Mouse (Mus musculus) forebrain, embryonic 14.5 days (tissue): Measurements from ENCODE around the gene Bloc1s6. TPM values are rescaled to one million over a fixed set of nuclear protein-coding genes. Genes with fewer than 3 reads are reported as not detected.

Source experiments
- ATAC-seq: fragments of 200-750 bp; cut with Nextera tagmentation; 2 replicates; pipeline ENCODE4 v1.8.0; 2017; ENCODE audit warnings: mild to moderate bottlenecking, moderate library complexity
- DNase-seq: peaks from one replicate; pipeline ENCODE4 v3.0.0-alpha.2; 2015; ENCODE audit warnings: low spot score
- H3K27ac ChIP-seq: fragments of 300-500 bp; sonication (generic); 2 replicates; pipeline ENCODE4 v1.5.1; 2014; ENCODE audit warnings: low read depth, mild to moderate bottlenecking, control low read depth, low read length, moderate library complexity
- H3K27me3 ChIP-seq: fragments of 300-500 bp; sonication (generic); replicated peaks from 2 replicates; pipeline ENCODE4 v1.6.1; 2014; ENCODE audit warnings: low read length, control low read depth, mixed read lengths; ENCODE audit not compliant: control insufficient read depth, insufficient read depth
- H3K36me3 ChIP-seq: fragments of 300-500 bp; sonication (generic); 2 replicates; pipeline ENCODE4 v1.6.1; 2014; ENCODE audit warnings: low read length, control low read depth; ENCODE audit not compliant: control insufficient read depth, insufficient read depth
- H3K4me1 ChIP-seq: fragments of 300-500 bp; sonication (generic); 2 replicates; pipeline ENCODE4 v1.6.1; 2014; ENCODE audit warnings: antibody characterized with exemption, low read length, control low read depth; ENCODE audit not compliant: control insufficient read depth, insufficient read depth
- H3K4me2 ChIP-seq: fragments of 300-500 bp; sonication (generic); 2 replicates; pipeline ENCODE4 v1.6.1; 2014; ENCODE audit warnings: mild to moderate bottlenecking, control low read depth, low read length
- H3K4me3 ChIP-seq: fragments of 300-500 bp; sonication (generic); 2 replicates; pipeline ENCODE4 v1.5.1; 2014; ENCODE audit warnings: low read depth, low read length, control low read depth
- H3K9ac ChIP-seq: fragments of 300-500 bp; sonication (generic); 2 replicates; pipeline ENCODE4 v1.6.1; 2014; ENCODE audit warnings: mild to moderate bottlenecking, low read length, control low read depth, moderate library complexity
- H3K9me3 ChIP-seq: fragments of 300-500 bp; sonication (generic); replicated peaks from 2 replicates; pipeline ENCODE4 v1.6.1; 2016; ENCODE audit warnings: low read length, control low read depth, mixed read lengths; ENCODE audit not compliant: control insufficient read depth
- WGBS: fragments of 180-500 bp; shearing (Covaris S2); extraction: QIAGEN DNeasy Blood & Tissue Kit; methylation state at CpG from one replicate; pipeline ENCODE4 v1.1.7; 2014; 5-methylcytosine and 5-hydroxymethylcytosine counted together
- polyA plus RNA-seq: library from polyadenylated mRNA; unstranded; fragments of >200 nt; fragmentation: Nextera tagmentation; extraction: Ambion mirVana; gene quantifications from 2 replicates; pipeline ENCODE4 v1.2.1, GENCODE M21; 2014

The Bloc1s6 gene
- polyA plus RNA-seq, 1 experiment from 2014 or later = 76.0 TPM

DNA sequence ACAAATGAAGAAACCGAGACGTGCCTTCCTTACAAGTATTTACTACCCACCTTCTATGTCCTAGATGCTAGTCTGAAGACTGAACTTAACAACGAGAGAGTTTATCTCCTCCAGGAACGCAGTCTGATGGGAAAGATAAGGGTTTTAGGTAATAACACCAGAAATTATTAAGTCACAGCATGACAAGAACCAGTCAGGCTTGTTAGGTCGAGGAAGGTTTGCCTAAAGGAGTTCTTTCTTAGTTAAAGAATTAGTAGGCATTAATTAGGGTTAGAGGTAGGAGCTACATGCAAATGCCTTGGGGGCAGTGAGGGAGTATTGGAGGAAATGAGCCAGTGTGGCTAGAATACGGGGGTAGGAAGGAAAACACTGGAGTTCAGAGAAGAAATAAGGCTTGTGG is 51.4 kb downstream of the Bloc1s6 start:
- H3K4me1 ChIP-seq = no peaks in the 10 kb centered on the region
- no peaks in the 10 kb centered on the region for H3K36me3 ChIP-seq
- H3K4me2 ChIP-seq = no peak overlapping the region
- WGBS = 67% methylated on average over 6 of the region's 6 CpGs
- H3K9me3 ChIP-seq = no peaks in the 10 kb centered on the region
- ATAC-seq (no peak), DNase-seq (no peak)
- no peak overlapping the region for H3K4me3 ChIP-seq
- H3K27me3 ChIP-seq = no peaks in the 10 kb centered on the region
- no peak overlapping the region for H3K27ac ChIP-seq
- no peak overlapping the region for H3K9ac ChIP-seq

Other genes with a start within 250 kb of the Bloc1s6 start
- gene Gatm, start 127.2 kb upstream of the Bloc1s6 start, polyA plus RNA-seq = 26.1 and 32.5 TPM in 2 replicates
- gene AA467197, start 101.5 kb upstream of the Bloc1s6 start, polyA plus RNA-seq = 0.36 TPM in 1 of 2 replicates, not detected in the other
- 9.8 and 10.0 TPM in 2 replicates for gene Slc30a4, start 35.8 kb upstream of the Bloc1s6 start, polyA plus RNA-seq
- 2.8 and 3.6 TPM in 2 replicates for gene Sqor, start 26.7 kb downstream of the Bloc1s6 start, polyA plus RNA-seq